Mouse (Mus musculus) right cerebral cortex, postnatal 36 days (tissue): ENCODE results near the gene Slc12a4.
"Not testable (repeated sequence)": the region's sequence is repeated elsewhere in the genome, so short reads cannot be mapped to it uniquely, and the experiment has no call there.

ENCODE experiments used
- DNase-seq, 2 experiments: peaks; one replicate each; pipeline ENCODE4 v3.0.0; 2022; ENCODE audit warnings: low spot score in 2 of 2, mixed read lengths in 1 of 2

Slc12a4 gene

GRCm38 (mm10) chr8:105965905-105966341 is at the start of gene Slc12a4:
Gene Slc12a4 (minus strand): TSS chr8:105966097.
- DNase-seq: no peak

- DNase-seq: not testable (repeated sequence)
These were observed 46.3 kb upstream of the Slc12a4 start for GRCm38 (mm10) chr8:106012203-106012602.

DNA sequence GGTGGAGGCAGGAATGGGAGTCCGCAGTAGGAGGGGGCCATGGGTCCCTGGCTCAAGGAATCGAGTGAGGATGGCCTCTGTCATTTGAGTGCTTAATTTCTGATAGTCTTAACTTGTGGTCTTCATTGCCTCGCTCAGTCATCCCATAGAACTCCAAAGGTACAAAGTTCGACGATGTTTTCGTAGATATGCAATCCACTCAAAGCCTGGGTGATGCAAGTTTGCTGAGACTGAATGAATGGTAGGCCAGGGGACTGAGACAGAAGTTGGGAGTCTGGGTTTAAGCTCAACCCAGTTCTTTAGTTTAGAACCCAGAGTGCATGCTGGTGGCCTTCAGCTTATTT is 45.7 kb upstream of the Slc12a4 start, which contains the start of gene Ddx28:
Gene Ddx28, minus strand, starts transcription at position 240 of the 344 bp plus-strand sequence.
- DNase-seq: no peak

DNA sequence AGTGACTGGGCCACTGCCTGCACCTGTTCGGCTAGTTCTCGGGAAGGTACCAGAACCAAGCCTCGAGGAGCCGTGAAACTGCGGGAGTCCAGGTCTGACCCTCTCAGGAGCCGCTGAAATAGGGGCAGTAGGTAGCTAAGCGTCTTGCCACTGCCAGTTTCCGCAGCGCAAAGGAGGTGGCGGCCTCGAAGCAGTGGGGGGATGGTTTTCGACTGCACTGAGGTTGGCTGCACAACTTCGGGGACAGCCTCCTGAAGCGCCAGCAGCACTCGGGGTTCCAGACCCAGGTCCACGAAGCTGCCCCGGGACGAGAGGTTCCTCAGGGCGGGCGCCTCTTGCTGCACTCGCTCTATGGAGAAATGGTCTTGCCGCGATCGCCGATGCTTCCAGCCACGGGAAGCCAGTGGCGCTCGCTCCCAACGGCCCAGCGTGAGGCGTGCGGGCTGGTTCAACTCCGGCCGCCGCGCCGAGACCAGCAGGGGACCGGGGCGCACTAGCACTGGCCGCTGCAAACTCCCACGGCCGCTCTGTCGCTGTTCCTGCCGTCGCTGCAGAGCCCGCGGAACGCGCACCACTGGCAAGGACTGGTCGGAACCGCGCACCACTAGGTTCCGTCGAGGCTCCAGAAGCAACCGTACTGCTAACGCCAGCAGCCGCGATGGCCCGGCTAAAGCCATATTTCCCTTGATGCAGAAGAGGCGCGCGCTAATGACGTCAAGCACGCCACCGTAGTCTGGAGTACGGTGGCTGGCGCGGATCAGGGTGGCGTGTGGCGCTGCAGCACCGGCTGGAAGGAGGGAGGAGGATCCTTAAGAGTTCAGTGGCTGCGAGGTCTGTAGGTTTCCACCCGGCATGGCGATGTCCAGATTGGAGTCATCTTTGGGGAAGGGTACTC is 45.1 kb upstream of the Slc12a4 start:
- DNase-seq: peak; percentile 91 to 93

GRCm38 (mm10) chr8:106007891-106008290 is 42.0 kb upstream of the Slc12a4 start:
- not testable (repeated sequence) for DNase-seq

GRCm38 (mm10) chr8:106007135-106007534 is 41.2 kb upstream of the Slc12a4 start:
- no peak for DNase-seq

- DNase-seq: no peak
These were observed 40.5 kb upstream of the Slc12a4 start for GRCm38 (mm10) chr8:106006413-106006812.

- DNase-seq: no peak
These were observed 40.0 kb upstream of the Slc12a4 start, which contains the start of gene Dpep2nb for GRCm38 (mm10) chr8:106005875-106006274. Gene Dpep2nb (minus strand): TSS chr8:106005975.

DNA sequence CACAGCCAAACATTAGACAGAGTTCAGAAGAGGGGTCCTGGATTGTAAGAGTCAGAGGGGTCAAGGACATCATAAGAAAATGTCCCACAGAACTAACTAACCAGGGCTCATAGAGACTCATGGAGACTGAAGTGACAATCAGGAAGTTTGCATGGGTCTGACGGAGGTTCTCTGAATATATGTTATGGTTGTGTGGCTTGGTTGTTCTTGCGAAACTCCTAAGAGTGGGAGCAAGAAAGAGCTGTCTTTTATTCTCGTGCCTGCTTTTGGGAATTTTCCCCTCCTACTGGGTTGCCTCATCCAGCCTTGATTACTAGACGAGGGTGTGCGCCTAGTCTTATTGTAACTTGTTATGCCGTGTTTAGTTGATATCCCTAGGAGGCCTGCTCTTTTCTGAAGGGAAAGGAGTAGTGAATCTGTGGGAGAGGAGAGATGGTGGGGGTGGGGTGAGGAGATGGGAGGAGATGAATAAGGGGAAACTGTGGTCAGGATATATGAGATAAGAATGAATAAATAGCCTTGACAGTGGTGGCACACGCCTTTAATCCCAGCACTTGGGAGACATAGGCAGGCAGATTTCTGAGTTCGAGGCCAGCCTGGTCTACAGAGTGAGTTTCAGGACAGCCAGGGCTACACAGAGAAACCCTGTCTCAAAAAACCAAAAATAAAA is 38.8 kb upstream of the Slc12a4 start:
- DNase-seq: no peak

GRCm38 (mm10) chr8:106001908-106002307 is 36.0 kb upstream of the Slc12a4 start:
- no peak for DNase-seq

DNA sequence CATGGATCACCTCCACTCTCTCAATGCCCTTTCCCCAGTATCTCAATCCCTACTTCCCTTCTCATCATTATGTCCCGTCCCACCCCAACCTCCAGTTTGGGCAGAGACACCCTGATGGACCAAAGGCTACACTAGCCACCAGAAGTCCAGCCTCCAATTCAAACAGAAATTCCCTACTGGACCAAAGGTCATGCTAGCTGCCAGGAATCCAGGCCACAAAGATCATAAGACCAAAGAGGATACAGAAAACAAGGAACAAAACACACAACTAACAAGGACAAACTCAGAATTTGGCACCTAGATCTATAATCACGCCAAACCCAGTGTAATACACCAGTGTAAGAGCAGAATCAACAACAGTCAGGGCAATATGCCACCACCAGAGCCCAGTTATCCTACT is 33.1 kb upstream of the Slc12a4 start:
- DNase-seq: no peak

DNA sequence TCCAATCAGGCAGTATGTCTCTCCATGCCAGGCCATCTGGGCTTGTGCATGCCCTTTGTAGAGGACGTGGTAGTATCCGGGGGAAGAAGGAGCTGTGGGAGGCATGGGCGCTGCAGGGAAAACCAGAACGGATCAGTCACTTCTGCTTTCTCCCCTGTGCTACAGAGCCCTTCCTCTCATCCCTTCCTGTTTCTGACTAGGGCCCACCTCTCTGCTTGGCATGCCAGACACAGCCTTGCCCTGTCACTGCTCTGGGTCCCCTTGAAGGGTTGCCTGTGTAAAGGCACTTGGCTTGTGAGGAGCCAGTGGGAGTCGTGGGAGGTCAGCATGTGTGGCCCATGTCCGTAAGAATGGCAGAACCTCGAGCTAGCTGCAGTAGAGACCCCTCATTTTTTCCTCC is 30.5 kb upstream of the Slc12a4 start:
- DNase-seq: no peak

DNA sequence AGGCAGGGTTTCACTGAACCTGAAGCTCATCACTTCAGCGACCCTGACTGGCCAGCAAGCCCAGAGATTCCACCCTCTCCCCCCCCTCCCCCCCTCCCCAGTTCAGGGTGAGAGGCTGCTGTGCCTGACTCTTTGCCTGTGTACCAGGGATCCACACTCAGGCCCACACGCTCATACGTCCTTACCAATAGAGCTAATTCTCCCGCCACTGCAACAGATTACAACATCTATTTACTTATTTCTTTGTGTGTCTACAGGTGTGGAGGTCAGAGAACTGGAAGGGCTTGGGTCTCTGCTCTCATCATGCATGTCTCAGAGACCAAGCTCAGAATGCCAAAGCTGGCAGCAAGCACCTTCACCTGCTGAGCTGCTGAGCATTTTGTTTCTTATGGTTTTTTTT is 27.3 kb upstream of the Slc12a4 start:
- no peak for DNase-seq

- DNase-seq: no peak
These were observed 26.6 kb upstream of the Slc12a4 start for GRCm38 (mm10) chr8:105992499-105992898.

DNA sequence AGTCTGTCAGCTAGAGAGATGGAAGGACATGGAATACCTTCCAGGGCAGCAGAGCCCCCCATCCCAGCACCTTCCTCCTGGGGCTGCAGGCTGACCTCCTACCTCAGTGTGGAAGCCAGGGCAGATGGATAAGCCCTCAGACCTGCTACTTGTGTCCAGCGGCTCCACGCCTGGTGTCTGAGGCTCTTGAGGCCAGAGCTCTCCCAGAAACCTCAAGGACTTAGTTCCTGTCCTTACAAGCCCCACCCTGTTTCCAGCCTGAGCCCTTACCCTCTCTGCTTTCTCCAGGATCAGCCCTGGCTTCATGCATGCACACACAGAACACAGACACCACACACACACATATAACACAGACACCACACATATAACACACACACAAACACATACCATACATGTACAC is 25.6 kb upstream of the Slc12a4 start:
- DNase-seq: no peak

- peak in 1 of 2 experiments; percentile 16 for DNase-seq
These were observed 25.0 kb upstream of the Slc12a4 start, which contains the start of gene Dus2 for GRCm38 (mm10) chr8:105990856-105991387. Gene Dus2 (plus strand): TSS chr8:105991337.

DNA sequence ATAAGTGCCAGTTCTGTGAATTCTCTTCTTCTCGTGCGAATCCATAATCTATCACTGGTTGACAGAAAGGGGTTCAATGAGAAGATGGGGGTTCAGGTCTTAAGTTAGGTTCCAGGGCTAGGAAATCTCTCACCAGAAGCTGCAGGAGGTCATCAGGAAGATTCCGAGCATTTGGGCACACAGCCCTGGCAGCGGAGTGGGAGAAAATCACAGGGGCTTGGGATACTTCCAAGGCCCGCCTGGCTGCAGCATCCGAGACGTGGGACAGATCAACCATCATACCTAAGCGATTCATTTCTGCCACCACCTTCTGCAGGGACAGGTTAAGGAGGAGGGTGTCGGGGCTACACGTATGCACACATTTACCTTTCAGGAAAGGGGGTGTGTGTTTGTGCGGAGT is 22.6 kb upstream of the Slc12a4 start:
- no peak for DNase-seq

DNA sequence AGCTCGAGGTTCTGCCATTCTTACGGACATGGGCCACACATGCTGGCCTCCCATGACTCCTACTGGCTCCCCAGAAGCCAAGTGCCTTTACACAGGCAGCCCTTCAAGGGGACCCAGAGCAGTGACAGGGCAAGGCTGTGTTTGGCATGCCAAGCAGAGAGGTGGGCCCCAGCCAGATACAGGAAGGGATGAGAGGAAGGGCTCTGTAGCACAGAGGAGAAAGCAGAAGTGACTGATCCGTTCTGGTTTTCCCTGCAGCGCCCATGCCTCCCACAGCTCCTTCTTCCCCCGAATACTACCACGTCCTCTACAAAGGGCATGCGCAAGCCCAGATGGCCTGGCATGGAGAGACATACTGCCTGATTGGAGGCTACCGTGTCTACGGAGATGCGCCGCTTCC is 17.5 kb upstream of the Slc12a4 start:
- DNase-seq: not testable (repeated sequence)

DNA sequence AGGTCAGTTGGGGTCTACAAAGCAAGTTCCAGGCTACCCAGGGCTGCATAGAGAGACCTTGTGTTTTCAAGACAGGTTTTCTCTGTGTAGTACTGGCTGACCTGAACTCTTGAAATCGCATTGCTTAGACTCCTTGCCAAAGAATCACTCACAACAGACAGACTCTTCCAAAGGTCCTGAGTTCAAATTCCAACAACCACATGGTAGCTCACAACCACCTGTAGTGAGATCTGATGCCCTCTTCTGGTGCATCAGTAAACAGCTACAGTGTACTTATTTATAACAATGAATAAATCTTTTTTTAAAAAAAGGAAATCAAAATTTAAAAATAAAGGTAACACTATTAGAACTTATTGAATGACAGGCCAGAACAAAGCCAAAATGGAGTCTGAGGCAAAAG is 15.2 kb upstream of the Slc12a4 start:
- no peak for DNase-seq

DNA sequence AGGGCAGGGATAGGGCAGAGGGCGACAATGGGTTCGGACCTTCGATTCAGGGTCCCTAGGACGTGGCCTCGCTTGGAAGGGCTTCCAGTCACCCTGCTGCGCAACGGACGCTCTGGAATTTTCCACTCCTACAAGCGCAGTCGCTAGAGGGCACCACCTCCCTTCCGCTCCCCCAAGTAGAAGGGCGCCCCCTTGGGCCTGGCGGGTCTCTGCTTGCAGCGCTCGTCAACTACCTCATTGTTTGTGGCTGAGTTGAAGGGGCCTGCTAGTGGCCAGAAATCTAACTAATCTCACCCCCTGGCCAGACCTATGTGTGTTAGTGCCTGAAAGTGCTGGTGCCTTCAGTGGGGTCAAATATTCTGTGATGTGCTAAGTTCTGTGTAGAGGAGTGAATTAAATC is 13.4 kb upstream of the Slc12a4 start, which contains the start of gene Dpep3:
Gene Dpep3, minus strand, starts transcription at position 105 of the 400 bp plus-strand sequence.
- no peak for DNase-seq

- DNase-seq: no peak
These were observed 9.5 kb upstream of the Slc12a4 start for GRCm38 (mm10) chr8:105975363-105975762.

GRCm38 (mm10) chr8:105971019-105971720 is 5.3 kb upstream of the Slc12a4 start:
- DNase-seq: no peak
